Mouse (Mus musculus): Measurements from ENCODE around the gene Cd151. TPM values are rescaled to one million over a fixed set of nuclear protein-coding genes. Genes with fewer than 3 reads are reported as not detected.

Cd151 gene
- polyA plus RNA-seq (2012; ENCODE audit: low replicate concordance) = 5.2 and 25.9 TPM in 2 replicates

DNA sequence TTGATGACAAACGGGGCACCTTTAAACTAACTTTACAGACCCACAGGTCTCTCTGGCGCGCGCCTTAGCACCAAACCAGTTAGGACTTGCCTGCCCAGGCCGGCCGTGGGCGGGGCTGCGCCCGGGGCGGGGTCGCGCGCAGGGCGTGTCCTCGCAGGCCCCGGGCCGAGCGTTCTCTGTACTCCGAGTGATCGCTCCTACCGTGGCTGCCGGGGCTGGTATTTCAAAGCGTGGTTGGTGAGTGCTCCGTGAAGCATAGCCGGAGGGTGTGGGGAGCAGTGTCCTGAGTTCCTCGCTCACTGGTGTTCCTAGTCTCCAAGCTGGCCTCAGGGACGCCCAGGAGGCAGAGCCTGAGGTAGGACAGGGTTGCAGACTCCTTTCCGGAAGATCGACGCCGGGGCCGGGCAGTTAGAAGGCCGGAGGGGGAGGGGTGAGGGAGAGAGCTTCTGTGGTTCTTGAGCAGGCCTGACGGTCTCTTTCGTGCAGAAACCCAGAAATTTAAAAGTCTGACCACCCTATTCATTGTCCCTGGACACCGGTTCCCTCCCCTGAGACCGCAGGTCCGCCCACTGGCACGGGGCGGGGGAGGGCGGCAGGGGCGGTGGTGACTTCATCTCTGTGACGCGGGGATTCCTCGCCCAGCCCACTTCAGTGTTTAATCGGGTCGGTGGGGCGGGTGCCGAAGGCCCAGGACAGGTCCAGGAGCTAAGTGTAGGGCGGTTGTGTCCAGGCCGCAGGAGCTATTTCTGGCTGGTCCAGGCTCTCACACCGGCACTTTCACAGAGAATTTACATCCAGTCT lies at the start of gene Cd151:
TSS of gene Cd151 (plus strand) at position 163 of the 801 bp plus-strand sequence.

DNA sequence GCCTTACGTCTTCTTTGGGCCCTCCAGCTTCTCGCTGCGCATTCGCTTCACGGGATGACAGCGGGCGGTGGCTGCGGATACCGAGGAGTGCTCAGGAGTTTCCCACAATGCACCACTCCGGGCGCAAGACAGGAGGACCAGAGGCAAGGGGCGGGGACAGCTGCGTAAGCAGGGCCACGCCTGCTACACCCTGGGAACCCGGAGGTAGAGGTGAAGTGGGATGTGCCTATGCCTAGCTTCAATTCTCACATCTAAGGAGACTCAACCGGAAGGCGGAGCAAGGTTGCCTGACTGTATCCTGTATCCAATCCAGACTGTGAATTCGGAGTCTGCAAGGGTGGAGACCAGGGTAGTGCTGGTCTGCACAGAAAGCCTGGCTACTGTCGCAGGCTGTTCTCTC lies 37.9 kb upstream of the Cd151 start, which contains the start of gene Cend1:
TSS of gene Cend1 (minus strand) at position 182 of the 400 bp plus-strand sequence.

DNA sequence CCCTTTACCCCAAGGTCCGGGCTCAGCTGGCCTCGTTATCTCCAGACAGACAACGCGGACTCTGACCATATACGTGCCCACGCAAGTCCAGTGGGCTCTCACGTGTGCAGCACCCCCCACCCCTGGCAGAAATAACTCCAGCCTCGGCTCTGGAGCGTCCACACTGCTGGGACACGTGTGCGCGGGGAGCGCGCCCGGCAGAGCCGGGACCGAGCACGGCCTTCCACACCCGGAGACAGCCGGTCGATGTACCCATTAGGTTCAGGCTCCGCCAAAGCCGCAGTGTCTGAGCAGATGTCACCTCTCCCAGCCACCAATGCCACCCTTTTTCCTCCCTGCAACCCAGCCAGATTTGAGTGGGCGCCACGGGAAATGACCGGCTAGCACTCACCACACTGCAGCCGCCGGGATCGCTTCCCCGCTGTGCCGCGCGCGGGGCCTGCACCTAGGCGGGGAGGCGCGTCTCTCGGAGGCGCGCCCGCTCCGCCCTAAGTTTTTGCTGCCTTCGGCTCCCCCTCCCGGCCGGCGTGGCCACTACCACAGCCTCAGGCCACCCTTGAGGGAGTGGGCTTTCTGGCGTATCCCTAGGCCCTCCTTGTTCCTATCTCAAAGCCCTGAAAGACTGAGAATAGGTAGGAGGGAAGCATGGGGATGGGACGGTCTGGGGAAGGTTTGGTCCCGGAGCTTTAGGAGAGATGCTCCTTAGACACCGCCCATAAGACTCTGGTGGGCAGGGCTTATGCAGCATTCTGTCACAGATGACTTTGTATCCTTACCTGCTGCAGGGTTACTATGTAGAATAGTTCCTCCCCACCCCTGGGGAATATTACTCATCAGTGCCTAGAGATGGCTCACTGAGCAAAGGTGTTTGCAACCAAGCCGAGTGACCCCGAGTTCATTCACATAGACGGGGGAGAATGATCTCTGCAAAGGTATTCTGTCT lies 29.7 kb upstream of the Cd151 start, which contains the start of gene Slc25a22:
TSS of gene Slc25a22 (minus strand) at position 715 of the 943 bp plus-strand sequence.

DNA sequence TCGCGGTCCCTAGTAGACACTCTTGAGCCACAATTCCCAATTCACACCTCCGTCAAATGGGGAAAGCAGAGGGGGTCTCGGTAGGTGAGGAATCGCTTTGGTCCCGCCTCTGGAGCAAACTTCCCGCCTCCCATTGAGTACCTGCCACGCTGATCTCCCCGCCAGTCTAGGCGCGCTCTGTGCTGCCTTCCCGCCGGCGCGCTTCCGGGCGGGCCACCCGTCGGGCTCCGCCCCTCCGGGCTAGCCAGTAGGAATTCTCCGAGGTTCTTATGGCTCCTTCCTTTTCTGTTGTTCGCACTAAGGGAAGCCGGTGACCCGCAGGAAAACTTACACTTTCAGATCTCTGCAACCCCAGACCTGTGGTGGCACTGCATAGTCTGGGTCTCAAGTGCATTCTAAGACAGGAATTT lies 23.4 kb upstream of the Cd151 start, which contains the start of gene Pidd1:
TSS of gene Pidd1 (minus strand) at position 198 of the 410 bp plus-strand sequence.

DNA sequence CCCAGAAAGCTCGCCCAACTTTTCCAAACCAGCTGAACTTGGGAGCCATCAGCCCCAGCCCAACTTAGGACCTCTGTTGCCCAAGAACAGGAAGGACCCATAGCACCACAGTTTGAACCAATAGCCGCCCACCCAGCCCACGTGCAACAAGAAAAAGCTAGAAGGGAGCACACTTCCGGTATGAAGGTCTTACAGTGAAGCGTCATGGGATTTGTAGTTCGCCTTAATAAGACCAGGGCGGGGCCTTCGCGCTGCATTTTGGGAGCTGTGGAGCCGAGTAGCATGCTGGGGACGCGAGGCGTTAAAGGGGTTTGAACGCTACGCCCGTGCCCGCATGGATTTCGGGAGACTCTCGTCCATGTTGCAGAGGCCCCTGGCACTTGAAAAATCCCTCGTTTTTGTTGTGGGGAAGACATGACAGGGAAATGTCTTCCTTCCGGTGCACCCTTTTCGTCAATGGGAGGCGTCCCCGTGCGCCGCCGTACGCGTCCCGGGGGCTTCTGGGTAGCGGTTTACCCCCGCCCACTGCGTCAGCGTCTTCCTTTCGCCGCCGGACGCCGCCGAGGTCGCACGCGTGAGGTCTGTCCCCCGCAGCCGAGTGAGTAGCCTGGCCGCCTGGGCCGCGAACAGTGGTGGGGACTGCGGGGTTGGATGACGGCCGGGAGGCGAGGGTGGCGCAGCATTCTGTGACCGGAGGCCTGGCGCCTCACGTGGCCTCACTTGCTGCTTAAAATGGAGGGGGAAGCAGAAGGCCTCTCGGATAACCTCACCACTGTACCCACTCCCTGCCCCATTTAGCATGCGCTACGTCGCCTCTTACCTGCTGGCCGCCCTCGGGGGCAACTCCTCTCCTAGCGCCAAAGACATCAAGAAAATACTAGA lies 19.8 kb upstream of the Cd151 start, which contains the start of gene Rplp2:
TSS of gene Rplp2 (plus strand) at position 261 of the 882 bp plus-strand sequence.

DNA sequence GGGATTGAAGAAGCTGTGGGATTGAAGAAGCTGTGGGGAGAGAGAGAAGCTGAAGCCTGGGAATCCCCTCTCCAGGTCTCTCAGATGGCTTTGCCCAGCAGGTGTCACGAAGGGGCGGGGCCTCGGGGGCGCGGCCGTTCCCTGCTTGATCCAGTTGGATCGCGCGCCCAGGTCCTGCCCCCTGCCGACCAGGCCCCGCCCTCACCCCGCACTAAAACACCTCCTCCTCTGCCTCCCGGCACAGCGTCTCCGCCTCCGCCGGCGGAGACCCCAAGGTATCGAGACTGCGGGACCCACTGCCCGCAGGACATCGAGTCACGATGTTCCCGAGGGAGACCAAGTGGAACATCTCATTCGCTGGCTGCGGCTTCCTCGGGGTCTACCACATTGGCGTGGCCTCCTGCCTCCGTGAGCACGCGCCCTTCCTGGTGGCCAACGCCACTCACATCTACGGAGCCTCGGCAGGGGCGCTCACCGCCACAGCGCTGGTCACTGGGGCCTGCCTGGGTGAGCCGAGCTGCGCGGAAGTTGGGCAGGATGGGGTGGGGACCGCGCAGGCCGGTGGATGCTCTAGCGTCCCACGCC lies 12.1 kb upstream of the Cd151 start, which contains the start of gene Pnpla2:
TSS of gene Pnpla2 (plus strand) at position 232 of the 585 bp plus-strand sequence.

DNA sequence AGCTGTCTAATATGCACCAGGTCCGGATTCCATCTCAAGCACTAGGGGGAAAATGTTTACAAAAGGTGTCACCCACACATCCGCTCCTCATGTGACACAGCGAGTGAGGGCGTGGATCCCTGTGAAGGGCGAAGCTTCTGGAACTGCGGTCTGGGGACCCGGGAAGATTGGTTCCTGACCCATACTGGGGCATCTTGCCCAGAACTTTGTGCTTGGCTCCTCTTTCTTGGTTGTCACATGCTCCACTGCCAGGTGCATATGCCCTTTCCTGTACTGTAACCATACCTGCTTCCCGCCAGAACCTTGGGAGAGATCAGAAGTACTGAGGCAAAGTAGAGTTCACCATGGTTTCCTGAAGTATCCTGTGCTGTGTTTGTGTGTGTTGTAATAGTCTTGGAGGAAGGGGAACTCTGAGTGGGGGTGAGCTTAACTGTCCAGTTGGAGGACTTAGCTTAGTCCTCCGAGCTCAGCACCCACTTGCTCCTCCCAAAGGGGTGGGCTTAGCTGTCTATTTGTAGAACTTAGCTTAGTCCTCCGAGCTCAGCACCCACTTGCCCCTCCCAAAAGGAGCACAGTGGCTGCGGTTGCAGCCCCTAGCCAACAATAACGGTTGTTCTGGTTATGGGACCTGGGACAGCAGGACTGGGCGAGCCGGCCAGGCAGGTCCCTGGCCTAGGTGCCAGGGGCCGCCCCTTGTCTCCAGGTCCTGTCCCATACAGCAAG lies 6.6 kb upstream of the Cd151 start, which contains the start of gene Cracr2b:
TSS of gene Cracr2b (plus strand) at position 704 of the 723 bp plus-strand sequence.

DNA sequence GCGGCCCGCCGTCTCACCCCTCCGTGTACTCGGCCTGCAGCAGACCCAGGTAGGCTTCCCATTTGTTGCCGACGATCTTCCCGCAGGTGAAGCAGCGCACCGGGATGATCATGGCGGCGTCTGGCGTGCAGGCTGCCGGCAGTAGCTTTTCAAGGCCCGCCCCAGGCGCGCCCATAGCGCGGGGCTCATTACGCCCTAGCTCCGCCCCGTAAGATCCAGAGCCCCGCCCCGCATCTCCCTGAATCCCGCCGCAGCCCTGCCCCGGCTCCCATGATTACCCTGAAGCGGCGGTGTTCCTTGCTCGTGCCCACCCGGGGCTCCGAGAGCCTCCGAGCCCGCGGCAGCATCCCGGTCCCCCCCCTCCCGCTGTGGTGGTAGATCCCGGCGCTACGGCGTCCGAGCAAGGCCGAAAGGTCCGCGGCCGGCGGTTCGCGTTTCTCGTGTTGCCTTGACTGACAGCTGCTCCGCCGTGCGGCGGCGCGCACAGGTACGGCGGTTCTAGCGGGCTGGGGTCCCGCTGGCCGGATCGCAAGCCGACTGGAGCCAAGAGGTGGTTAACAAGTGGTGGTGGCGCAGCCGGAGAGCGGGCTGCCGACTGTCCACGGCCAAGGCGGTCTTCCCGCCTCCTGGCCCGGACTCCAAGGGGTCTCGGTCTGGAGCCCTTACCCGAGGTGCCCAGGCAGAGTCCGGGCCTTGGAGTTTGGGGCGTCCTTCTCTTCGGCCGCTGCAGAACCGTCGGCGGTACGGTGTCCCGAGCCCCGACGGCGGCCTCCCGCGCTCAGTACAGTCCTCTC lies 8.0 kb downstream of the Cd151 start, which contains the start of the genes Polr2l and Tspan4:
TSS of gene Polr2l (minus strand) at position 122 of the 794 bp plus-strand sequence.
TSS of gene Tspan4 (plus strand) at position 230 of the 794 bp plus-strand sequence.

Other genes with a start within 250 kb of the Cd151 start
- gene Phrf1, start 238.6 kb upstream of the Cd151 start, polyA plus RNA-seq (2012; ENCODE audit: low replicate concordance) = 105 and 162 TPM in 2 replicates
- gene Irf7, start 200.9 kb upstream of the Cd151 start, polyA plus RNA-seq (2012; ENCODE audit: low replicate concordance) = 194 and 421 TPM in 2 replicates
- 0.24 TPM in 1 of 2 replicates, not detected in the other for gene Cdhr5, start 190.6 kb upstream of the Cd151 start, polyA plus RNA-seq (2012; ENCODE audit: low replicate concordance)
- gene Sct, start 188.3 kb upstream of the Cd151 start, polyA plus RNA-seq (2012; ENCODE audit: low replicate concordance) = not detected in 2 replicates
- gene Drd4, start 175.4 kb upstream of the Cd151 start, polyA plus RNA-seq (2012; ENCODE audit: low replicate concordance) = 0.06 TPM in 1 of 2 replicates, not detected in the other
- gene Deaf1, start 139.7 kb upstream of the Cd151 start, polyA plus RNA-seq (2012; ENCODE audit: low replicate concordance) = 29.1 and 106 TPM in 2 replicates
- gene Tmem80, start 139.7 kb upstream of the Cd151 start, polyA plus RNA-seq (2012; ENCODE audit: low replicate concordance) = 17.9 and 21.6 TPM in 2 replicates
- gene Eps8l2, start 128.5 kb upstream of the Cd151 start, polyA plus RNA-seq (2012; ENCODE audit: low replicate concordance) = 0.36 TPM in 1 of 2 replicates, not detected in the other
- 29.0 and 438 TPM in 2 replicates for gene Taldo1, start 75.2 kb upstream of the Cd151 start, polyA plus RNA-seq (2012; ENCODE audit: low replicate concordance)
- gene Gatd1, start 53.3 kb upstream of the Cd151 start, polyA plus RNA-seq (2012; ENCODE audit: low replicate concordance) = 2.8 and 7.8 TPM in 2 replicates
- gene Cend1, start 37.9 kb upstream of the Cd151 start, polyA plus RNA-seq (2012; ENCODE audit: low replicate concordance) = not detected in 2 replicates
- gene Slc25a22, start 29.5 kb upstream of the Cd151 start, polyA plus RNA-seq (2012; ENCODE audit: low replicate concordance) = 134 and 136 TPM in 2 replicates
- 42.8 and 151 TPM in 2 replicates for gene Pidd1, start 23.4 kb upstream of the Cd151 start, polyA plus RNA-seq (2012; ENCODE audit: low replicate concordance)
- gene Rplp2, start 20.0 kb upstream of the Cd151 start, polyA plus RNA-seq (2012; ENCODE audit: low replicate concordance) = 3,626 and 4,022 TPM in 2 replicates
- 71.6 and 106 TPM in 2 replicates for gene Pnpla2, start 12.2 kb upstream of the Cd151 start, polyA plus RNA-seq (2012; ENCODE audit: low replicate concordance)
- gene Cracr2b, start 6.3 kb upstream of the Cd151 start, polyA plus RNA-seq (2012; ENCODE audit: low replicate concordance) = 3.5 and 4.4 TPM in 2 replicates
- 27.0 and 49.9 TPM in 2 replicates for gene Polr2l, start 7.7 kb downstream of the Cd151 start, polyA plus RNA-seq (2012; ENCODE audit: low replicate concordance)
- gene Tspan4, start 7.8 kb downstream of the Cd151 start, polyA plus RNA-seq (2012; ENCODE audit: low replicate concordance) = 12.0 and 26.3 TPM in 2 replicates
- gene Chid1, start 72.5 kb downstream of the Cd151 start, polyA plus RNA-seq (2012; ENCODE audit: low replicate concordance) = 27.1 and 31.5 TPM in 2 replicates
- gene Ap2a2, start 94.8 kb downstream of the Cd151 start, polyA plus RNA-seq (2012; ENCODE audit: low replicate concordance) = 36.3 and 76.7 TPM in 2 replicates
- gene Muc6, start 187.9 kb downstream of the Cd151 start, polyA plus RNA-seq (2012; ENCODE audit: low replicate concordance) = 0.29 and 2.5 TPM in 2 replicates
- gene Muc2, start 222.9 kb downstream of the Cd151 start, polyA plus RNA-seq (2012; ENCODE audit: low replicate concordance) = 0.18 and 0.72 TPM in 2 replicates